Mouse (Mus musculus) kidney, adult 18-20 months (tissue): ENCODE measurements around the gene Gnao1.

Experiments
- DNase-seq: peaks from one replicate; pipeline ENCODE4 v3.0.0; 2021

Gnao1 gene

GRCm38 (mm10) chr8:93845186-93845585 is 35.4 kb downstream of the Gnao1 start:
- DNase-seq = no peak

- DNase-seq = no peak
Measured at GRCm38 (mm10) chr8:93852087-93852645, 42.4 kb downstream of the Gnao1 start.

- DNase-seq = no peak
Measured at GRCm38 (mm10) chr8:93852851-93853461, 43.2 kb downstream of the Gnao1 start.

DNA sequence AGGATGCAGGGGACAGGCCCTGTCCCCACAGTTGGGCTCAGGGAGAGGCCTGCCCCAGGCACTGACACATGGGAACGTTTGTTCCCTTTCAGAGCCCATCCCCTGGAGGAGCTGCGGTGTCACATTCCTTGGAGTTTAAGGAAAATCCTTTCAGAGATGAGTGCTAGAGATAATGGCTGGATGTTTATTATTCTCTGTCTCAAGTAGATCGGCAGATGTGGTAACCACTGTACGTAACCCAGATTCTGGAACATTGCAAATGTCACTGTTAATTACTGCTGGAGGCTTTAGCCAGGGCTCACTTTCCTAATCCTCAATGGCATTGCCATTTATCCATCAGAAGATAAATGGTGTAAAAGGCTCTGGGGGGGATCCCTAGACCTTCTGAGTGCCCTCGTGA is 44.9 kb downstream of the Gnao1 start:
- DNase-seq = no peak

DNA sequence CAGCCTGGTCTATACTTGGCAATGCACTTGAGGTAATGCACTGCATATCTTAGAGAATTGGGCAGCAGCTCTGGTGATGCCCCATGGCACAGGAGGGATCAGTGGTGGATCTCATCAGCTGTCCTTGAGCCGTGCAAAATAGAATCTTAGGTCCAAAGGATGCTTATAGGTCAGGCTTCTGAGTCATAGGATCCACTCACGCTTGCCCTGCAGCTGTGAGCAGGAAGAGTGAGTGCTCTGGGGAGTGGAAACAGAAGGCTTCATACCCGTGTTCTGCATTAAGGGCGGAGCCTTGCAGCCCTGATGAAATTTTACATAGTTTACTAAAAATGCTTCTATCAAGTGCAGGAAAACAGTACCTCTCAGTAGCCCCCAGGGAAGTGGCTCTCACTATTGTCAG is 45.5 kb downstream of the Gnao1 start:
- DNase-seq = no peak

DNA sequence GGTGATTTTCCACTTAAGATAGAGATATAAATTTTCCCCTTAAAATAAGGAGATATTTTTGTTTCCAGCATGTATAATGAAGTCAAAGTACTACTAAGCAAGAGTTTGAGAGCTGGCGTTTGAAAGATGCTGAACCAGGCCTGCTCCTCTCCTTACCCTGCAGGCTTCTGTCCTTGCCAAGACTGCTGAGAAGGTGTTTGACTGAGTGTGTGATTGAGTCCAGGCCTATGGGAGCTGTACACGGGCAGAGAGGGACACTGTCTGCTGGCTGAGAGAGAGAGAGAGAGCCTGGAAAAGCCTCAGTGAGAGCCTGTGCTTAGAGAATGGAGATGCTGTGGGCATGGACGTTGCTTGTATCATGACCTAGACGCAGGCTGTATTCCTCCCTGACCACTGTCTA is 47.4 kb downstream of the Gnao1 start:
- no peak for DNase-seq

DNA sequence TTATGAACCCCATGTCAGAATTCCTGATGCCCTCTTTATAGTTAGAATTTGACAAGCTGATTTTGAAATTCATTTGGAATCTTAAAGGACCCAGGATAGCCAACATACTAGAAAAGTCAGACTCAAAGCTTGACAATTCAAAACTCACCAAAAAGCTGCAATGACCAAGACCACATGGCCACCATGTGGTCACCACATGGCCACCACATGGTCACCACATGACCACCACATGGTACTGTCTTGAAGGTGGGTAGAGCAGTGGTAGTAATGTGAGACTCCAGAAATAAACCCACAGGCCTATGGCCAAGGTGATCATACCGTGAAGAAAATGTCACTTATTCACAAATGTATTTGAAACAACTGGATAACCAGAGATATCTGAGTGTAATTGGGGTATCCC is 48.5 kb downstream of the Gnao1 start:
- no peak for DNase-seq

- DNase-seq = no peak
Measured at GRCm38 (mm10) chr8:93860020-93860419, 50.3 kb downstream of the Gnao1 start.

DNA sequence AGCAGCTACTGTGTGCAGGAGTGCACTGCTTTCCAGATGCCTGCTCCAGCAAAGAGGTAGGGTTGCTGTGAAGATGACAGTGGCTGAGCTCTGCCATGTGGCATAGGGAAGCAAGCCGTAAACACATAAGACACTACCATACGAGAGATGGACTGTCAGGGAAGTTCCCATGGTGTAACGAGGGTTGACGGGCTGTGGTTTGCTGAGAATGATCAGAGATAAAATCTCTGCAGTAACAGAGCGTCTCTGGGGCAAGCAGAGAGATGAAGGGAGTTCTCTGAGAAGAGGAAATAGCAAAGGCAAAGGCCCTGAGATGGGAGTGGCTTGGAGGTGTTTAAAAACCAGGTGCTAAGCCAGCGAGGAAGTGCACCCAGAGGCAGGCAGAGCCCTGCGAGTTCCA is 54.3 kb downstream of the Gnao1 start:
- DNase-seq = no peak

DNA sequence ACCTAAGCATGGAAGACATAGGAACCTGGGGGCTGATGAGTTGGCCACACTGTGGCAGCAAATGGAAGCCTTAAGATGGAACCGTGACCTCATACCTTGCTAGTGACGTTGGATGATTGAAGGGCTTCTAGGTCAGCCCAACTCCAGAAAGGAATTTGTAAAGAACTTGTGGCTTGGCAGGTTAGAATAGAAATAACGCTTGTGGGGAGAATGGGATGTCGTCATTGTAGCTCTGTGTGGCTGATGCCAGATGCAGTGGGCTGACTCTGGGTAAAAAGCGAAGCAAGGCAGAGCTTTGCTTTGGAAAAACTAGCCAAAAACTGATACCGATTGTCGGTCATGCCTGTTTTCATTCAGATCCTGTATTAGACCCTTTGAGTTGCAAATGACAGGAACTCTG is 56.5 kb downstream of the Gnao1 start:
- DNase-seq = no peak

- DNase-seq = no peak
Measured at GRCm38 (mm10) chr8:93868486-93869221, 58.9 kb downstream of the Gnao1 start.

DNA sequence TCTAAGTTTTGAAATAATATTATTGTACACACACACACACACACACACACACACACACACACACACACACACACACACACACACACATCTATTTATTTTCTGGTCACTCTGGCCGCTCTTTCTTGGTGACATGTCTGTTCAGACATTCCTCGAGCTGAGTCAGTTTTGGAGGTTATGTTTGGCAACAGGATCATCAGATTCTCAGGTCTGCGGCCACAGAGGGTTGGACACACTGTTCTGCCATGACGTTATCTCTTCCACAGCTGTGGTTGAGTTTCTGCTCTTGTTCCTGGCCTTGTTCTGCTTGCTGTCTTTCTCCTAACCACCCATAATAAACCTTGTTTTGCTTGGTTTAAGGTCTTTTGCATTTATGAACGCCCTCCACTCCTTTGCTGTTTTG is 61.5 kb downstream of the Gnao1 start:
- no peak for DNase-seq

- DNase-seq = no peak
Measured at GRCm38 (mm10) chr8:93878396-93878795, 68.6 kb downstream of the Gnao1 start.

- DNase-seq = no peak
Measured at GRCm38 (mm10) chr8:93879966-93880365, 70.2 kb downstream of the Gnao1 start.

DNA sequence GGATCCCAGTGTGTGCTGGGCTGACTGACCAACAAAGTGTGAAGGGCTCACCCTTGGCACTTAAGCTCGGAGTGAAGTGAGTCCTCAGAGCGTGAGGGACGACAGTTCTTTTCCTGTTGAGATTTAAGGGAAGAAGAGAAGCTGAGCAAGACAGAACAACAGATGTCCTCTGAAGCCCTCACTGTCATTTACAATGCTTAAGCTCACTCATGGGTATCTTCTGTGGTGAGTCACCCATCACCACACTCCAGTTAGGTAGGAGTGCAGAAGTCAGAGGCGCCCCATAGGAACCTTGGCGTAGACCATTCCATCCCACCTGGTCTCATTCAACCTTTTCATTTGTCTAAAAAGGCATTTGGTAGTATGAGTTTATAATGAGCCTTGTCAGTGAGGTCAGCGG is 71.6 kb downstream of the Gnao1 start:
- no peak for DNase-seq

DNA sequence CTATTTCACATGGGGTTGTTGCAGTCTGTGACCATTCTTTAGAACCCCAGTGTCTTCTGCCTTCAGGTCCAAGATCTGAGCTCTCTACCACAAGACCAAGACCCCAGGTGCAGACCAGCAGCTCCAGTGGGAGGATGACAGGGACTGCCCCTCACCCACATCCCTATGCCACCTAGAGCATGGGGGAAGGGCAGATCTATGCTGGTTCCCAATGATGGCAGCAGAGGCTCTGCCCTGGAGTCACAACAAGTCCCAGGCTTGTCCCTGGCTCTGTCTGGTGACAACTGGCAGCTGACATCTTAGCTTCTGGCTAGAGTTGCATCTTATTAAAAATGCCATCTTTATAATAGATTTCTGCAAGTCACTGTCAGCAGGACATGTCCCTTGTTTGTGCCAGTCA is 73.5 kb downstream of the Gnao1 start:
- DNase-seq = no peak

GRCm38 (mm10) chr8:93883771-93884170 is 74.0 kb downstream of the Gnao1 start:
- DNase-seq = no peak

GRCm38 (mm10) chr8:93884316-93884715 is 74.5 kb downstream of the Gnao1 start:
- no peak for DNase-seq

DNA sequence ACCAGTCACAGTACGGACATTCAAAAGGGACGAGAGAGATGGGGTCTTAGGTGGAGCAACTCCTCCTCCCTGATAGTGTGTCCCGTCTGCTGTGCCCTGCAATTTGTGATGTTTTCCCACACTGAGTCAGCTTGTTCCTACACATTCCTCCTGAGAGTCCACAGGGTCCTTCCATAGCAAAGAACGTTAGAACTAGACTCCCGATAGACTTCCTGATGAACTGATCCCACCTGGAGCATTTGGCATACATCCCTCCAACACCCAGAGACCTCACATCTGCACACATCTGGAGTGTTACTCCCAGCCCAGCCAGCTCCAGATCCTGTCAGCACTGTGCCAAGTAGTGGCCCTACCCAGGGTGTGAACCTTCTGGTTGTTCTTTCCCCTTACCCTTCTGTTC is 76.4 kb downstream of the Gnao1 start:
- DNase-seq = no peak

DNA sequence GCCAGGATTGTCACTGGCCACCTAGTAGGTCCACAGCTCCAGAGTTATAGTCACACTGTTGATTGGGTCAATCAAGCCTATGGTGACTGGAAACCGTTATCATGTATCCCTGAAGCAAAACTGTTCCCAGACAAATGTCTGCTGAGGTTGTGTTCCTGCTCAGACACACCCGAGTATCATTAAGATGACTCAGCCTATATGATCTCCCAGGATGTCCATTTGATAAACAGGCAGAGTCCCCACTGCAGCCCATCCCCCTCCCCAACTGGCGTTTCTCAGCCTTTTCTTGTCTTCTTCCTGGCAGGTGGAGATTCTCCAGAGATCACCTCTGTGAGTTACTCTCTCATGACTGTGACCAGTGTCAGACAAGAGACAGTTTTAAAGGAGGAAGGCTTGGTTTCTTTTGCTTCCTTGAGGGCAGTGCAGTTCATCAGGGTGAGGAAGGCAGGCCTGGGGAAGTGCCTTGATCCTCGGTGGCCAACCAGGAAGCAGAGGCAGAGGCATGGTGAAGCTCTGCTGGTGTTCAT is 78.4 kb downstream of the Gnao1 start:
- no peak for DNase-seq

- DNase-seq = no peak
Measured at GRCm38 (mm10) chr8:93888702-93889480, 79.1 kb downstream of the Gnao1 start.

DNA sequence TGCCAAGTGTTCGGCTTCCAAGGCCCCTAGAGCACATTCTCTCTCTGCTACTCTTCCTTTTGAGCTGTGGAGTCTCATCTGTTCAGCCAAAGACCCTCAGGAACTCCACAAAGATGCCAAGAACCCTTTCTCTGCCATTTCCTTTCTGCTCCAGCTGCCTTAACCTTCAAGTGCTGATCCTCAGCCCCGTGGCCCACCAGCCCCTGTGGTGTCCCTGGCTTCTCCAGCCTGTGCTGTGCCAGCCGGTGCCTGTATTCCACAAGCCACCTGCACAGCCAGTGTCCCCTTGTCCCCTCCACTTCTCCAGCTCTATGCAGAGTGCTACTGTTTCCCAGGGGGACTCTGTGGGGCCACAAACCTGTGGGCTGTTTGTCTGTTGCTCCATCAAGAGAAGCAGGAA is 83.8 kb downstream of the Gnao1 start:
- DNase-seq = no peak

GRCm38 (mm10) chr8:93896841-93897551 is 87.2 kb downstream of the Gnao1 start:
- DNase-seq = no peak
